Mouse (Mus musculus) brain, adult 2 months (tissue): ENCODE data around the gene Nr1h4.
"Not testable (repeated sequence)": the region's sequence is repeated elsewhere in the genome, so short reads cannot be mapped to it uniquely, and the experiment has no call there.

Experiments
- DNase-seq: peaks from one replicate; pipeline ENCODE4 v3.0.0; 2011; ENCODE audit warnings: low read depth, low spot score

The Nr1h4 gene

GRCm38 (mm10) chr10:89532929-89533727 lies at the start of gene Nr1h4:
Nr1h4 (minus strand) TSS chr10:89533585.
- DNase-seq, result peak; percentile 67

GRCm38 (mm10) chr10:89578801-89579200 lies 45.4 kb upstream of the Nr1h4 start:
- no peak for DNase-seq

GRCm38 (mm10) chr10:89577666-89578065 lies 44.3 kb upstream of the Nr1h4 start:
- no peak for DNase-seq

- DNase-seq, result no peak
Observed at GRCm38 (mm10) chr10:89573421-89573820, 40.0 kb upstream of the Nr1h4 start.

- no peak for DNase-seq
Observed at GRCm38 (mm10) chr10:89572946-89573345, 39.6 kb upstream of the Nr1h4 start.

- DNase-seq, result no peak
Observed at GRCm38 (mm10) chr10:89567391-89567790, 34.0 kb upstream of the Nr1h4 start.

- no peak for DNase-seq
Observed at GRCm38 (mm10) chr10:89565301-89566022, 32.1 kb upstream of the Nr1h4 start.

GRCm38 (mm10) chr10:89562113-89562512 lies 28.7 kb upstream of the Nr1h4 start:
- DNase-seq, result no peak

- no peak for DNase-seq
Observed at GRCm38 (mm10) chr10:89559351-89559750, 26.0 kb upstream of the Nr1h4 start.

- not testable (repeated sequence) for DNase-seq
Observed at GRCm38 (mm10) chr10:89554885-89555284, 21.5 kb upstream of the Nr1h4 start.

GRCm38 (mm10) chr10:89553855-89554254 lies 20.5 kb upstream of the Nr1h4 start:
- DNase-seq, result peak; percentile 37

- no peak for DNase-seq
Observed at GRCm38 (mm10) chr10:89553015-89553414, 19.6 kb upstream of the Nr1h4 start.

GRCm38 (mm10) chr10:89551657-89552056 lies 18.3 kb upstream of the Nr1h4 start:
- DNase-seq, result peak; percentile 49

GRCm38 (mm10) chr10:89548028-89548427 lies 14.6 kb upstream of the Nr1h4 start:
- no peak for DNase-seq

GRCm38 (mm10) chr10:89546989-89547388 lies 13.6 kb upstream of the Nr1h4 start:
- no peak for DNase-seq

- DNase-seq, result no peak
Observed at GRCm38 (mm10) chr10:89543867-89544266, 10.5 kb upstream of the Nr1h4 start.

- DNase-seq, result no peak
Observed at GRCm38 (mm10) chr10:89542321-89542720, 8.9 kb upstream of the Nr1h4 start.

- no peak for DNase-seq
Observed at GRCm38 (mm10) chr10:89532451-89532850, 934 bp downstream of the Nr1h4 start.

GRCm38 (mm10) chr10:89531976-89532375 lies 1.4 kb downstream of the Nr1h4 start:
- no peak for DNase-seq

- peak; percentile 27 for DNase-seq
Observed at GRCm38 (mm10) chr10:89531194-89531634, 2.2 kb downstream of the Nr1h4 start.

- peak; percentile 20 for DNase-seq
Observed at GRCm38 (mm10) chr10:89527054-89527453, 6.3 kb downstream of the Nr1h4 start.

GRCm38 (mm10) chr10:89525823-89526222 lies 7.6 kb downstream of the Nr1h4 start:
- no peak for DNase-seq

- no peak for DNase-seq
Observed at GRCm38 (mm10) chr10:89522481-89522880, 10.9 kb downstream of the Nr1h4 start.
